Mouse (Mus musculus) gastrocnemius, postnatal 25 days (tissue): Measurements from ENCODE around the gene Yjefn3. TPM values are rescaled to one million over a fixed set of nuclear protein-coding genes. Genes with fewer than 3 reads are reported as not detected.

Experiments
- DNase-seq: peaks from one replicate; pipeline ENCODE4 v3.0.0; 2022
- total RNA-seq, 2 experiments: library from RNA; stranded (reverse); gene quantifications; 1 replicate in 1 of 2; 2 replicates in 1 of 2; pipeline ENCODE4 v1.2.3; 2021

Yjefn3 gene
- total RNA-seq, 2 experiments from 2014 or later, result 5.6 to 6.9 TPM

DNA sequence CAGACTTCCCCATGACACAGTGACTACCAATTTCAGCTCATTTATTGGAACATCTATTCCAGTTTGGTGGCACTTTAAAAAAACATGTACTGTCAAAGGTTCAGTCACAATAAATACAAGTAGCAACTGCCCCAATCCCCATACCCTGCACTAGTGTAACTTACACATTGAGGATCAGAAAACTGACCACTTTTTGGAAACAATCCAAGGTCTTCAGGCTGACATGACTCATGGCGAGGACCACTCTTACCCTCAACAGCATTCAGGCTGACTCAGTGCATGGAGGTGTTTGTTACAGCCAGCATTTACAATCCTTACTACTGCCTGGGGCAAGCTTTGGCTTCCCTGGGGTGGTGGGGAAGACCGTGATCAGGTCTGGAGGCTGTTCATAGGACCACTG lies 4.6 kb upstream of the Yjefn3 start:
- no peak for DNase-seq

DNA sequence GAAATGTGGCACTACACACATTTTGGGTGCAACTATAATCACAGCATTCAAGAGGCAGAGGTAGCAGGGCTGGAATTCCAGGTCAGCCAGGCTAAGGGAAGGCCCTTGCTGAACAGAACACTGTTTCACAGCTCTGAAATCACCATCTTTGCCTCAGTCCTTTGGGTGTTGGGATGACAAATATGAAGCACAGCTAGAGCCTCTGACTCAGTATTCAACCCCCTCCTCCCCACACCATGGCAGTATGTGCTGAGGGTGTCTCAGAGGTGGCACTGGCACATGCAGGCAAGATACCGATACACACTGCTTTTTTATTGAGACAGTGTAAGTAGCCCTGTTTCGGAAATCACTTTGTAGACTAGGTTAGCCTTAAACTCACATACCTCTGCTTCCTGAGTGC lies 3.7 kb upstream of the Yjefn3 start:
- no peak for DNase-seq

DNA sequence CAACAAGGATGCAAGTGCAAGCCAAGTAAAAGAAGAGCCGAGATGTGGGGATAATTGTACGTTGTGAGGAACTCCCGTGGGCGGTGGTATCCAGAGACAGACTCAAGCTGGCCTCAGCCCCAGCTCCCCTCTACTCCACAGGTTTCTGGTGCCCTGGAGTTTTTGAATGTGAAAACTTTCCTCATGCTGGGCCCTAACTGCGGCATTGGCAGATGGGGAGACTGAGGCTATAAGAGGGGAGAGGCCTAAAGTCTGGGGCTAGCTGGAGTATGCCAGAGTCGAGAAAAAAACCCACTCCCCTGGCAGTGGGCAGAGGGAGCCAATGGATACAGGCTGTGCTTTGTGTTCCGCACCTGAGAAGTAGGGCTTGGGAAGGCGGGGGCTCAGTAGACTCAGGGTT lies 1.6 kb upstream of the Yjefn3 start:
- DNase-seq, result no peak

DNA sequence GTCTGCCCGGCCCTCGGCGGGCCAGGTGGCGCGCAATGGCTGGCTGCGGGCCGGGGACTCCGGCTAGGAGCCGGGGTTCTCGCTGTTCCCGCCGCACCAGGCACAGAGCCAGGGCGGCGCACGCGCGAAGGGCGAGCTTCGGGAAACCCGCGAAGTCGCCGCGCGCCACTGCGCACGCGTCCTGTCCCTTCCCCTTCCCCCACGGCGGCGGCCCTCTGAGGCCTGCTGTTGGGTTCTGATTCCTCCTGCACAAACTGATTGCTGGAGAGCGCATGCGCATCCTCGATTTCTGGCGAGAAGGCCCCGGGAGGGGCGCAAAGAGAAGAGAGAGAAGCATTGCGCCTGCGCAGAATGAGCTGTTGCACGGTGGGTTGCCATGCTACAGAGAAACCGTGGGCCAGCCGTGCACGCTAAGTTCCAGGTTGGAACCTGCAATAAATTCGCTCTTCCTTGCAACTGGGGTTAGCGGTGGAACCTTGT lies 591 bp upstream of the Yjefn3 start:
- peak; percentile 99 for DNase-seq

DNA sequence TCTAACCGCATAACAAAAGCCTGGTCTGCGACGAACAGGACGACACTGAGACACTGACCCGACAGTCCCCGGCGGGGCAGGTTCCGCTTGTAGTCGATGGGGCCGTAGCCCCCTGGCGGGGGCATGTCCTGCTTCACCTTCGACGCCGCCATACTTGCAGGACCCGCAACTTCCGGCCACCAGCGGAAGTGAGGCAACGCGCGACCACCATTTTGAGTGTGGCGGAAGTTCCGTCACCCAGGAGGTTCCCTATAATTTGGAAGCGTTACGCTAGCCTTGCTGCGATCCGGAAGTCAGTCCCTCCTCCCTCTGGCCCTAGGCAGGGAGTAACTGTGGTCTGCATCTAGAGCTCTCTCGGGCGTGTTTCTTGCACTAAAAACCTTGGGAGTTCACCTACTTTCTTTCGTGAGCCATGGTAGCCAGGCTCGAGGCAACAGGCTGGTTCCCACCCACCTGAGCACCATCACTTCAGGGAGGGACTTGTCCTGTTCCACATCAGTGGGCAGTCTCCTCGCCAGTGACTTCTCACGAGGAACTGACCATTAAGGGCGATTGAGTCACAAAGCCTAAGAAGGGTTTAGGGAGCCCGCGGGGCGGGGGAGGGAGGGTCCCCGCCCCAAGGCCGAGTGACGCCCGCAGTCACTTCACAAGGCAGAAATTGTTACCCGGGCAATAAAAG lies 889 bp downstream of the Yjefn3 start:
- peak; percentile 94 for DNase-seq

DNA sequence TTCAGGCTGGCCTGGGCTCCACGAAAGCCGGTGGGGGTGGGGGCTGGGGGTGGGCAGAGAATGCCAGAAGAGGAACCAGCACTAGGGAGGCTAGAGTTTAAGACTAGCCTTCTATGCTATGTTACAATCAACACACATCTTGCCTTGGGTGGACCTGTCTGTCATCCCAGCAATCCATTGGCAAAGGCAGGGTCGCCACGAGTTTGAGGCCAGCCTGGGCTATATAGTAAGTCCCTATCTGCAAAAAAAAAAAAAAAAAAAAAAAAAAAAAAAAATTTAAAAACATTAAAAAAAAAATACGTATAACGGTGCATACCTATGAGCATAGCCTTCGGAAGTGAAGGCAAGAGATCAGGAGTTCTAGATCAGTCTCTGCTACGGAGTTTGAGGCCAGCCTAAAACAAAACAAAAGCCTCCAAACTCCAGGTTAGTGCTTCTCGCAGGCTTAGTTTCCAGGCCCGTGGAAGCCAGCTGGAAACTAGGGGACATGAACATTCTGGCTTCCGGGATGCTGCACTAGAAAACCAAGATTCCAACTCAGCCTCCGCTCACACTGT lies 1.5 kb downstream of the Yjefn3 start:
- DNase-seq, result no peak

DNA sequence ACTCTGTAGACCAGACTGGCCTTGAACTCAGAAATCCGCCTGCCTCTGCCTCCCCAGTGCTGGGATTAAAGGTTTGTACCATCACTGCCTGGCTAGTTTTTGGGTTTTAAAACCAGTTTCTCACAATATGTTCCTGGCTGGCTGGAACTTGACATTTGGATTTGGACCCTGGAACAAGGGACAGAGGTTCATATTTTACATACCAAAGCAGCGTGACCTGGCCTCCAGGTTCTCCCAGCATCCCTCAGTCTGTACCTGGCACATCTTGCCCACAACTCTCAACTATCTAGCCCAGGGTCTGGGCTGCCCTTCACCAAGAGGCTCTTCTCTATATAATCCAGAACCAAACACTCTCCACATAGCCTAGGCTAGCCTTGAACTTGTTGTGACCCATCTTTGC lies 2.6 kb downstream of the Yjefn3 start:
- no peak for DNase-seq

DNA sequence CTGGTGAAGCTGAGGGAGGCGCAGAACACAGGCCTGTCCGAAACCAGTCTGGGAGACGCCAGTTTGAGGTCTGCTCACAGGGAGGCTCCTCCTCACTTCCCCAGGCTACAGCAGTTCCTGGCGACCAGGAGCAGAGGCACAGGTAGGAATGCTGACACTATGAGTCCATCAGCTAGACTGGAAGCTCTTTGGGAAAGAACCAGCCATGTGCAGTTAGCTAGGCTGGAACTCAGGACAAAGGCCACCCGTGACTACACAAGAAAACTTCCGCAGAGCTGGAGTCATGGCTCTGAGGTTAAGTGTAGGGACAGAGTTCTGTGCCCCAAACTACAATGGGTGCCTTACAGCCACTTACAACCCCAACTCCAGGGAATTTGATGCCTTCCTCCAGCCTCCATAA lies 4.7 kb downstream of the Yjefn3 start:
- DNase-seq, result no peak

DNA sequence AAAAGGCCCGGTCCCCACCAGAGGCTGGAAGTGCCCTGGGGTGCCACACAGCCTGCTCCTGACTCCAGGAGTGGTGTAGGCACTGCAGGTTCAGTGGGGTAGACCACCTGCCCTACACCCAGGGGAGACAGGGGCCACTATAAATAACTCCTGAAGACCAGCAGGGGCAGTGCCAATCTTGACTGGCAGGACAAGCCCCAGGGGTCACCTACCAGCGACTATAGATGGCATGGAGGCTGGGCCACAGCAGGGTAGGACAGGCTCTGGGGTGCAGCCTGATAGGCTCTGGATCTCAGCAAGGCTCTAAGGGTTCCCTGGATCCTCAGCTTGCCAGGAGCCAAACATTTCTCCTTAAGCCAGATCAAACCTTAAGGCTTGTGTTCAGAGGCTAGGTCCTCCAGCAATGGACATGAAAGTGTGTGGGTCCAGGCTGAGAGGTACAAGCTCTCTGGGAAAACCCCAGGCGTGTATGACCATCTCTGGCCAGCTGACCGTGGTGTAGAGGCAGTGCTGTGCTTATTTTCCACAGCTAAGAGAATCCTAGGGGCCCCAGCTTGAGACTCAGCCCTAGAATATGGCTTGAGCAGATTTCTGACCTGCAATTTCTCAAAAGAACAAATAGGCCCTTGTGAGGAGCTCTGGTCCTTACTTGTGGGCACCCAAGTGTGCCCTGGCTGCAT lies 6.6 kb downstream of the Yjefn3 start:
- no peak for DNase-seq

DNA sequence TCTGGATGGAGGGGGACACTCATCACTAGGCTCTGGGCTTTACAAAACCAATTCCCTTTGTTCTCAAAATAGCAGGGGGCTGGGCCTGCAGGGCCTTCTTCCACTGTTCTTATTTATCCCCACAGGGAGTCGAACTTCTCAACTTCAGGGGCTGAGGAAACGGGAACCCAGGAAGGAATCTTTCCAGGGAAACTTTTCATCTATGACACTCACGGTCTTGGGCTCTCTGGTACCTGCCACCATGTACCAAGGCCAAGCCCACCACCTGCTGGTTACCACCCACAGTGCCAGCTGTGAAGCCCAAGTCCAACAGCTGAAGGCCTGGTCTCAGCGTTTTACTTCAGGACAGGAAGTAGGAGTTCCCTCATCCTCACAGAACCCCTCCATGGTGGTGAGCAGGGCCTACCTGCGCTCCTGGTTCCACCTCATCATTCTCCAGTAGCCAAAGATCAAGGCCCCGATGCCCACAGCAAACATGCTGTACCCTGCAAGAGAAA lies 7.6 kb downstream of the Yjefn3 start:
- DNase-seq, result no peak

DNA sequence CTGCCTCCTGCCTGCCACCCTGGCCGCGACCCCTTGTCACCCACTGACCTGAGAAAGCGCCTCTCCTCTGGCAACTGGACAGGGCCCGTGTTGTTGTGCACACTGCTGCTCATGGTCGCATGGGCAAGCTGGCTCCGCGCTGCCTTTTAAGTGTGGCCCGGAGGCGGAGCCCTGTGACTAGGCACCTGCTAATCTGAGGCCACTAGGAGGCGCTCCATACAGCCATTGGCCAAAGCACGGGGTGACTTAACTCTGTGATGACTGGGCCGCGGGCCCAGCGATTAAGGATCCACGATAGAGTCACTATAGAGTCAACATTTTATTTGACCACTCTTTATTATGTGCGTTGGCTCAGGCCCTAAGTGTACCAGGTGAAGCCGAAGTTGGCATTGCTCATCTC lies 8.6 kb downstream of the Yjefn3 start:
- DNase-seq, result no peak

DNA sequence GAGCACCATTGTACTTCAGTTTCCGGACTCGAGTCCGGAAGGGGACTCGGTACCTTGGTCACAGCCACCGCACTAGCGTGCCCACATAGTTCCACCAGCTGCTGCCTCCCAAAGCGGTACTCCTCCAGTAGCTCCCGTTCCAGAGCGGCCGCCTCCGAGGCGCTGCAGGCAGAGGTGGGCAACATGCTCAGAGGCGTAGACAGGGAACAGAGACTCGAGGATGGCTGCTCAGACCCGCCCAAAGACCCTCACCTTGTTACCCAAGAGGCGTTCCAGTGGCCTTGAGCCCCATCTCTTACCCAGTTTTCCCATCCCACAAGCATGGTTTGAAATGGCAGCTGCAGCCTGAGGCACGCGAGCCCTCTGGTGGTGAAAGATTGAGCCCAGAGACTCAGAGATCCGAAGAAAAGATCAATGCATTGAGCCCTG lies 11.7 kb downstream of the Yjefn3 start:
- no peak for DNase-seq

DNA sequence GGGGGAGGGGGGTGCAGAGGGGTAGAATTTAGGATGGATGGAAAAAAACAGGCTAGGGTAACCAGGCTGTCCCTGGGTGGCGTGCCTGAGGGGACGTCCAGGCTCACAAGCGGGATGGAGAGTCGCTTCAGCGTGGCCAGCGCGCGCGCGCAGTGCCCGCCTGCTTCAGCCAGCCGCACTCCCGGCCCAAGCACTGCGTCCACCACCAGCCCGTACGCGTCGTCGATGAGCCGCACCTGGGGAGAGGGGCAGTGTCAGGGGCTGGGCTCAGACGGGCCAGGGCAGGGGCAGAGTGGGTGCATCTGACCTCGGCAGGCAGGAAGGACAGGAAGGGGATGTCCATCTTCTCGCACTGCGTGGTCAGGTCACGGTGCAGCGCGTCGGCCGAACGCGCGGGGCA lies 13.6 kb downstream of the Yjefn3 start:
- no peak for DNase-seq

DNA sequence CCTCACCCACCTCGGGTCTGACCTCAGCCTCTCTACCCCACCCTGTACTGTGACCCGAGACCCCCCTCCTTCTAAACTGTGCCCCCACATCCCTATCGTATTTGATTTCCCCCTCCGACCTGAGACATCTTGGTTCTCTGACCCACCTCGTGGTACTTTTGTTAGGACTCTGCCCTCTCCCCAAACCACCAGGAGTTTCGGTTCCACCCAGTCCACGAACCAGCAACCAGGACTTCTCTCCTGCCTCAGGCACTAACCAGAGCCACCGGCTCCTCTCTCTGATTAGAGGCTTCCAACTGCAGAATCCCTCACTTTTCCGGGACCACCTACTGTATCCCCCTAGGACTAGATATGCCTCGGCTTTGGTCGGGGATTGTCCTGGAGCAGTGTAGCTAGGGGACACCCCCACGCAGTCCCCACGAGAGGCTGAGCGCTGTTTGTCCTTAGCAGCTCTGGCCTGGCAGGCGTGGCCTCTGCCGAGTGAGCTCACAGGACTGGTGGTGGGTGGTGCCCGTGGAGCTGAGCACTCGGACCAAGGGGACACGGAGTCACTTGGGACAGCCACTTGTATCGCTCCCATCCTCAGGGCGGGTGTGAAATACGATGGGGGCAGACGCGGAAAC lies 14.2 kb downstream of the Yjefn3 start:
- DNase-seq, result no peak

DNA sequence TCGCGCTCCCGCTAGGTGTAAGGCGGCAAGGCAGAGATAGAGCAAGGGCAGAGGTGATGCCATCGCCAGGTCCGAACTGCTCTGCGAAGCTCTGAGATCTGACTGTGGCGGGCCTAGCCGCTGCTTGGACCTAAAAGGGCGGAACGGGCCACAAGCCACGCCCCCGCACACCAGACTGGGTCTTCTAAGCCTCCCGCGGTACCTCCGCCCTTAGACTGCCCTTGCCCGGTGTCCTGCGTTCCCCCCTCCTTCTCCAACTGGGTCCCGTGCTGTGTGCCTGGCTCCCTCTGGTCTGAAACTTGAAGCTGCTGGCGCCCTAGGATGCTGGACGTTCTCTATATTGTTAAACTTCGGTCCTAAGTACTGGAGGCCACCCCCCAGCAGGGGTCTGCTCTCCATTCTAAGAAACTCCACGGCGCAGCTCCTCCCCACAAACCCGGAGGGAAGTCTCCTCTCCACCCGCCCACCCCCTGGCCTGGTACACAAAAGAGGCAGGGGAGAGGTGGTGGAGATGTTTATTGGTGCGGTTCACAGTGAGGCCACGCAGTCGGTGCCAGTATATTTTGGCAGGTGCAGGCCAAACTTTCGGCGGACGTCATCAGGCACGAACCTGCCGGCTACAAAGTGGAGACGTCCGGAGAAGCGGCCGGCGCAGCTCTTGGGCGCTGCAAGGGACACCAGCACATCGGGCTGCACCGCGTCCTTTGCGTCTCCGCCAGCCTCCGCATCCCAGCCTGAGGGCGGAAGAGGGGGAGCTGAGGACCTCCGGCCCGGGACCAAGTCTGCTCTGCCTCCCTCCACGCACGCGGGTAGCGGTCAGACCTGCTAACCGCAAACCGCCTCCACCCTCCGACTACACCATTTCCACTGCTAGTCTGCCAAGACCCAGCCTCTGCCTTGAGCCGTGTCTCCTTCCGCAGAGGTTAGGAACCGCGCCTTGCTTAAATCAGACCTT lies 14.9 kb downstream of the Yjefn3 start, which contains the start of gene Cilp2:
Gene Cilp2 (minus strand): TSS at position 399 of the 955 bp plus-strand sequence.
- peak; percentile 67 for DNase-seq

DNA sequence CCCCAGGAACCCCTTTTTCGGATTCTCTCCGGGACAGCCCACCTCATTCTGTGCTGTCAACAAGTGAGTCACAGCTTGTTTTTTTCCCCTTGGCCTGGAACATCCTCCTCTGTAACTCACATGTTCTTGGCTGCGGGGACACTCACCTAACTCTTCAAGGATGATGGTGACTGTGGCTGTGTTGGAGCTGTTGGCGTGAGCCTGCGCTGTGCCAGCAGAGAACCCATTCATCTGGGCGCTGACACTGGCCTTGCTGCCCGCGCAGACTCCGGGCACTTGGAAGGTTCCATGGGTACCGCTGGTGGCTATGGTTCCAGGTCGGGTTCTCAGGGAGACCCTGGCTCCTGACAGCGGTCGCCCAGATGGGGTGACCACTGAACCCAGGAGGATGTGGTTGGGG lies 18.4 kb downstream of the Yjefn3 start:
- DNase-seq, result no peak

DNA sequence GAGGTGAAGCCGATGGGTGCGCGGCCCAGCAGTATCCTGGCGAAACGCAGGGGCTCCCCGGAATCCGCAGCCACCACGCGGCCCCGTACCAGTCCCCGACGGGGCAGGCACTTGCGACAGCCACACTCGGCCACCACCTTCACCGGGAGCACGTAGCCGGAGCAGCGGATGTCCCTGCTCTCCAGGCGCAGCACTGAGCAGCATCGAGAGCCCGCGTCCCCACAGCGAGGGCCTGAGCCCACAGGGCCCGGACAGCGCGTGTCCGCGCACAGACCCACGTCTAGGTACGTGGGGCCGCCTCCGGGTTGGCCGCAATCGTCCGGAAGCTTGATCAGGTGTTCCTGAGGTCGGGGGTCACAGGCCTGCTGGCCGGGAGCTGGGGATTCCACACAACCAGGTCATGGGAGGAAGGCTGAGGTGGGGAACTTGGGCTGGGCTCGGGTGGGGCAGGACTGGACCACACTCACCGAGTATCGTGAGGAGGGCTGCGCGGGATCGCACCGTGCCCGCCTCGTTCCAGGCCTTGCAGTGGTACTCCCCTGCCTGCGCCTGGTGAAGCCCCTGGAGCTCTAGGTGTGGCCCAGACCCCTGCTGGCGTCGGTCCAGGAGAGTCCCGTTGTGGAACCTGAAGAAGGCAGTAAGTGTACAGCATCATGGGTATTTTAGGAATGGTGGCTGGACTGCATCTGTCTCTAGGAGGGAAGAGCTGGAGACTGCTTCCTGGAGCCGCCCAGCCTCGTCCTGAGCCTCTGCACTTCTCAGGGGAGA lies 19.5 kb downstream of the Yjefn3 start:
- DNase-seq, result no peak

DNA sequence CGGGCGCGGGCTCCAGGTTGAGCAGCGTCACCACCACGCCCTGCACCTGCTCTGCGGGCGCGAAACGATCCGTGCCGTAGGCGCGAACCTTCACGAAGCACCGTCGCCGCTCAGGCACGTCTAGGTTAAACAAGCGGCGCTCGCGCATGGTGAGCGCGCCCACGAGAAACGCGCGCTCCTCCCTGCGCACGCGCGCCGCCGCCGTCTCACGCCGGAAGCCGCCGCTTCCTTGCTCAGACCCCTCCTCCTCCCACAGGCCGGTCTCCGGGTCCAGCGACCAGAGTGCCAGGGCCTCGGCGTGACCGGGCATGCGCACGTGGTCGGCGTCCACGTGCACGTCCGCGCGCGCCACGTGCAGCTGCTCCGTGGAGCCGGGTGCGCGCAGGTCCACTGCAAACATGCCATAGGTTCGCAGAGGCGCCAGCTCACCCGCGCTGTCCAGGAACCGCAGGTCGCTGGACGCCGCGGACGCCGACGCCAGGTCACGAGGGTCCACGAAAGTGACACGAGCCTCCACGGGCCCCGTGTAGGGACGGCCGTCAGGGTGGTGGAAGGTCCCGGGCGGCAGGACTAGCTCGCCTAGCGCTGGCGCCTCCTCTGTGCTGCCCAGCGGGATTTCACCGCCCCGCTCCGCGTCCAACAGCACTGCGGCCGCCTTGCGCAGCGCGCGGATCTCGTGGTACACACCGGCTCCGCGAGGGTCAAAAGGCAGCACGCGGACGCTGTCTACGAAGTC lies 20.3 kb downstream of the Yjefn3 start:
- DNase-seq, result peak; percentile 65

DNA sequence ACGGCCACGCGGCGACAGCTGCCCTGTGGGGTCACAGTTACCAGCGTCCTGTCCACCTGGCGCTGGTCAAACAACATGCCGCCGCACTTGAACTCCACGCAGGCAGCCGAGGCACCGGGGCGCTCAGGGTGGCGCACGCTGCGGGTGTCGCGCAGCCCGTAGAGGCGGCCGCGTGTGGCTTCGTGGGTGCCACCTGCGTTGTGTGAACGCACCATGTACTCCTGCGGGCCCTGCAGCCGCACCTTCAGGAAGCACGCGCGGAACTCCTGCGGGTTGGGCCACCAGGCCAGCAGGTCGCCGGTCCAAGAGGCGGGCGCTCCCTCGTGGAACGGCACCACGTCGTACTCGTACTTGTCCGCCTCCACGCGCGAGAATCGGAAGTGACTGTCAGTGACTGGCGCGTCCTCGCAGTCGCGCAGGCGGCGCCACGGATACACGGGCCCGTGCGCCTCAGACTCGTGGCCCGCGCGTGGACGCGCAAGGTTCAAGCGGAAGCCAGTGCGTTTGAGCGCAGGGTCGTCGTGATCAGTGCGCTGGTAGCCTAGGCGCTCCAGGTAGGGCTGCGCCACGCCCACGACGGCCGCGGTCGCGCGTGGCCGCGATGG lies 21.1 kb downstream of the Yjefn3 start:
- no peak for DNase-seq

DNA sequence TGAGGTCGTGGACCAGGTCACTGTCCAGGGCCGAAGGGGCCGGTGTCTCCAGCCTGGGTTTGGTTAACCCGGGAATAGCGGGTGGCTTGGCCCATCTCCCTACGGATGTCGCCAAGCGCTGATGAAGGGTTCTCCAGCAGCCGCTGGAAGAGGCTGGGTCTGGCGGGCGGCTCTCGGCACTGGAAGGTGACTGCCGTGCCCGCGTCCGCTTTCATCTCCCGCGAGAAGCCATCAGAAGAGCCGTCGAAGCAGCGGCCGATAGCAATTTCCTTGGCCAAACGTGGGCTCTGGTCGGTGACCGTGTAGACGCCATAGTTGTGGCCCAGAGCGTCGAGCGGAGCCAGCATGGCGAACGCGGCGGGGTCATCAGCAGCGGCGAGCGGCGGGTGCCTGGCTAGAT lies 21.7 kb downstream of the Yjefn3 start:
- DNase-seq, result no peak
